Mouse (Mus musculus): ENCODE measurements around the gene Stxbp5l. TPM values are rescaled to one million over a fixed set of nuclear protein-coding genes. Genes with fewer than 3 reads are reported as not detected.
"Not testable (repeated sequence)": the region's sequence is repeated elsewhere in the genome, so short reads cannot be mapped to it uniquely, and the experiment has no call there.

The Stxbp5l gene
- polyA plus RNA-seq, 1 experiment from 2014 or later, result 0.24 TPM

DNA sequence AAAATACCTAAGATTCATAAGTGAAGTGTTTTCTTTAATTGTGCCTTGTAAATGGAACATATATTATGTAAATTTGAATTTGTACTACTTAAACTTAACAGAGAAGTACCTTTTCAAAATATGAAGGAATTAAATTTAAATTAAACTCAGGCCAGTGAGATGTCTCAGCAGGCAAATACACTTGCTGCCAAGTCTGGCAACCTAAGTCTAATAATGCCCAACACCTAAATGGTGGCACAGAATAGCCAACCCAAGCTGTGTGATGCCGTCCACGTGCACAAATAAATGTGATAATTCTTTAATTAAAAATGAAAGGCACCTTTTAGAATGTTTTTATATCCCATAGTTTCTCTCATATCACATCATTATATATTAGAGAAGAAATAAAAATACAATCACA, 20.8 kb downstream of the Stxbp5l start:
- ATAC-seq (ENCODE audit: insufficient read depth), result no peak
- WGBS, result 85% methylated on average over 2 of the region's 2 CpGs
- Histone ChIP-seq H3K4me2 (no peak overlapping the region), H3K27me3 (ENCODE audit: insufficient read depth, low read length) (no peaks in the 10 kb centered on the region), H3K4me3 (ENCODE audit: low read depth, low read length) (no peak overlapping the region), H3K9ac (no peak overlapping the region), H3K36me3 (ENCODE audit: insufficient read depth) (no peaks in the 10 kb centered on the region), H3K27ac (ENCODE audit: low read depth) (no peak overlapping the region), H3K4me1 (ENCODE audit: insufficient read depth) (no peaks in the 10 kb centered on the region), H3K9me3 (ENCODE audit: low read depth, low read length) (no peaks in the 10 kb centered on the region)
- DNase-seq, result no peak
- no peak for TF ChIP-seq CTCF (IDR thresholded peaks at IDR 0.05; ENCODE audit: low read depth)

GRCm38 (mm10) chr16:37355621-37356020, 29.1 kb downstream of the Stxbp5l start:
- H3K9ac ChIP-seq, result no peak overlapping the region
- DNase-seq (no peak), ATAC-seq (ENCODE audit: insufficient read depth) (no peak)
- no peaks in the 10 kb centered on the region for H3K4me1 ChIP-seq (ENCODE audit: insufficient read depth)
- H3K27ac ChIP-seq (ENCODE audit: low read depth), result no peak overlapping the region
- H3K4me2 ChIP-seq, result no peak overlapping the region
- H3K36me3 ChIP-seq (ENCODE audit: insufficient read depth), result no peaks in the 10 kb centered on the region
- no peaks in the 10 kb centered on the region for H3K27me3 ChIP-seq (ENCODE audit: insufficient read depth, low read length)
- H3K9me3 ChIP-seq (ENCODE audit: low read depth, low read length), result no peaks in the 10 kb centered on the region
- WGBS, result 84% methylated on average over 3 of the region's 3 CpGs
- TF ChIP-seq CTCF (IDR thresholded peaks at IDR 0.05; ENCODE audit: low read depth), result no peak
- no peak overlapping the region for H3K4me3 ChIP-seq (ENCODE audit: low read depth, low read length)

GRCm38 (mm10) chr16:37347092-37347491, 37.7 kb downstream of the Stxbp5l start:
- no peaks in the 10 kb centered on the region for H3K27me3 ChIP-seq (ENCODE audit: insufficient read depth, low read length)
- no peak for ATAC-seq (ENCODE audit: insufficient read depth)
- no peak overlapping the region for H3K9ac ChIP-seq
- DNase-seq, result peak; percentile 46
- H3K36me3 ChIP-seq (ENCODE audit: insufficient read depth), result no peaks in the 10 kb centered on the region
- no peak overlapping the region for H3K27ac ChIP-seq (ENCODE audit: low read depth)
- H3K9me3 ChIP-seq (ENCODE audit: low read depth, low read length), result no peaks in the 10 kb centered on the region
- no peaks in the 10 kb centered on the region for H3K4me1 ChIP-seq (ENCODE audit: insufficient read depth)
- peak; percentile 30; the same call in 1 of the 2 replicates for TF ChIP-seq CTCF (IDR thresholded peaks at IDR 0.05; ENCODE audit: low read depth)
- H3K4me3 ChIP-seq (ENCODE audit: low read depth, low read length), result no peak overlapping the region
- no peak overlapping the region for H3K4me2 ChIP-seq
- WGBS, result 4% methylated on average over 3 of the region's 3 CpGs

DNA sequence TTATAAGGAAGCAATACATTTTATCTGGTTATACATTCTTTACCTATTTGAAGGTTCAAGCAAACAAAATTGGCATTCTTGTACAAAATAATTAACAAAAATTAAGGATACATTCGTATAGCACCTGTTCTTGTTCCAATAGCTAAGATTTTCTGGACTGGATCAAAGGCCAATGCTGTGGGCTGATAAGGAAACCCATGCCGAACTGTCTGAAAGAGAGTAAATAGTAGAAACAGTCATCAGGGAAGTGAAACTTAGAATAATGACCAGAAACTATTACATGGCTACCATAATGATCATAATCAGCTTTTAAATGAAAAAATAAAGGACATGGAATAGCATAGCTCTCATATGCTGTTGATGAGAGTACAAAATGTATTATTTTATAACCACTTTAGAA, 39.8 kb downstream of the Stxbp5l start:
- WGBS, result 28% methylated on average over 2 of the region's 2 CpGs
- Histone ChIP-seq H3K4me3 (ENCODE audit: low read depth, low read length) (no peak overlapping the region), H3K4me1 (ENCODE audit: insufficient read depth) (no peaks in the 10 kb centered on the region), H3K27me3 (ENCODE audit: insufficient read depth, low read length) (no peaks in the 10 kb centered on the region), H3K27ac (ENCODE audit: low read depth) (no peak overlapping the region), H3K36me3 (ENCODE audit: insufficient read depth) (no peaks in the 10 kb centered on the region), H3K9me3 (ENCODE audit: low read depth, low read length) (no peaks in the 10 kb centered on the region), H3K4me2 (no peak overlapping the region), H3K9ac (no peak overlapping the region)
- ATAC-seq (ENCODE audit: insufficient read depth) (no peak), DNase-seq (no peak)
- TF ChIP-seq CTCF (IDR thresholded peaks at IDR 0.05; ENCODE audit: low read depth), result no peak

- not testable (repeated sequence) for H3K36me3 ChIP-seq (ENCODE audit: insufficient read depth); H3K27ac ChIP-seq (ENCODE audit: low read depth); H3K4me1 ChIP-seq (ENCODE audit: insufficient read depth); H3K4me3 ChIP-seq (ENCODE audit: low read depth, low read length); DNase-seq; H3K27me3 ChIP-seq (ENCODE audit: insufficient read depth, low read length); ATAC-seq (ENCODE audit: insufficient read depth); H3K4me2 ChIP-seq; H3K9ac ChIP-seq; H3K9me3 ChIP-seq (ENCODE audit: low read depth, low read length)
These were observed 43.3 kb downstream of the Stxbp5l start for GRCm38 (mm10) chr16:37341446-37341845.

DNA sequence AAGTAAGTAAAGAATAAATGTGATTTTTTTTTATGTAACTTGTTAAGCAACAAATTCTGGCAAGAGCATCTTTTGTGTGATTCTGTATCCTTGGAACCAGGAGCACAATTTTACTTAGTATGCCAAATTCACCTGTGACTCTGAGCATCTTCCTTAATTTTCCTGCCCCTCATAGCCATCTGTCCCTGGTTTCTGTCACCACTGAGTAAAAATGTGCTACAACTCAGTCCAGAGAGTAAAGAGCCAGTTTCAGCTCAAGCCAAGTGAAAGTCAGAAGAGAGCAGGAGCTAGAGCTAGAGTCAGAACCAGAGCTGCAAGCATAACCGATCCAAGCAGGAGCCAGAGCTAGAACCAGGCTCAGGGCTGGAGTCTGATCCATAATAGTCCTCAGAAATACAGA, 46.6 kb downstream of the Stxbp5l start:
- Histone ChIP-seq H3K27me3 (ENCODE audit: insufficient read depth, low read length) (no peaks in the 10 kb centered on the region), H3K4me1 (ENCODE audit: insufficient read depth) (no peaks in the 10 kb centered on the region), H3K4me2 (no peak overlapping the region), H3K9me3 (ENCODE audit: low read depth, low read length) (no peaks in the 10 kb centered on the region), H3K9ac (no peak overlapping the region), H3K4me3 (ENCODE audit: low read depth, low read length) (no peak overlapping the region), H3K36me3 (ENCODE audit: insufficient read depth) (no peaks in the 10 kb centered on the region), H3K27ac (ENCODE audit: low read depth) (no peak overlapping the region)
- 89% methylated on average over 1 of the region's 1 CpGs for WGBS
- DNase-seq (no peak), ATAC-seq (ENCODE audit: insufficient read depth) (no peak)
- no peak for TF ChIP-seq CTCF (IDR thresholded peaks at IDR 0.05; ENCODE audit: low read depth)

DNA sequence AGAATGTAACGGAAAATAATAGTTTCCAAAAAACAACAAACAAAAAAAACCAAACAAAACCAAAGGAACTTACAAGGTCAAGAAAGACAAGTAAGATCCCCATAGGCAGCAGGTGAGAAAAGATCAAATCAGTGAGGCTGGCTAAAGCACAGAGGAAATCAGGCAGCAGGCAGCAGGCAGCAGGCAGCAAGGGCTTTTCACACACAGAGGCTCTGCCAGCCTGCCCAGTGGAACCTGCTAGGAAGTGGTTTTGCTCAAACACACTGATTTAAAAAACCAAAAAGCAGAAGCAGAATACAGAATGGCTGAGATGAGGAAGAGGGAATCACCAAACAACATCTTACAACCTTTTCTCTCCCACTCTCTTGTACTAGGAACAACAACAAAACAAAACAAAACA, 47.2 kb downstream of the Stxbp5l start:
- H3K4me1 ChIP-seq (ENCODE audit: insufficient read depth), result no peaks in the 10 kb centered on the region
- H3K4me3 ChIP-seq (ENCODE audit: low read depth, low read length), result no peak overlapping the region
- ATAC-seq (ENCODE audit: insufficient read depth) (no peak), DNase-seq (peak; percentile 16)
- TF ChIP-seq CTCF (IDR thresholded peaks at IDR 0.05; ENCODE audit: low read depth), result no peak
- no peaks in the 10 kb centered on the region for H3K9me3 ChIP-seq (ENCODE audit: low read depth, low read length)
- WGBS, result 67% methylated on average over 1 of the region's 1 CpGs
- H3K27me3 ChIP-seq (ENCODE audit: insufficient read depth, low read length), result no peaks in the 10 kb centered on the region
- no peak overlapping the region for H3K4me2 ChIP-seq
- no peak overlapping the region for H3K9ac ChIP-seq
- no peaks in the 10 kb centered on the region for H3K36me3 ChIP-seq (ENCODE audit: insufficient read depth)
- no peak overlapping the region; the same call in 1 of the 2 replicates for H3K27ac ChIP-seq (ENCODE audit: low read depth)

DNA sequence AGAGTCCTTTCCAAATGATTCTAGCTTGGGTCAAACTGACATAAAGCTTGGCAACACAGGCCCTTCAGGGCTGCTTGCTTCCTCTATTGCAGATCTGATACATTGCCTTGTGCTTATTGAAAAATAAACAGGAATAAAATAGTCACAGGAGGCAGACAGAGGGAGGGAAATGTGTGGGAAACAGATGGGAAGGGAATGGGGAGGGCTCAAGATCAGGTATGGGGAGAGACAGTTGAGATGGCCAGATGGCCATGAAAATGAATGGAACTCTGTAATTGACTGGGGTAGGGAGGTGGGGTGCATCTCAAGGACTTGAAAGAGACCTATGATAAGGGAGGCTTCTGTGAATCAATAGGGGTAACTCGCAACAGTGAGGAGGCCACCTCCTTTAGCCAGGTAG, 80.3 kb downstream of the Stxbp5l start:
- DNase-seq (no peak), ATAC-seq (ENCODE audit: insufficient read depth) (no peak)
- TF ChIP-seq CTCF (IDR thresholded peaks at IDR 0.05; ENCODE audit: low read depth), result no peak
- Histone ChIP-seq H3K4me3 (ENCODE audit: low read depth, low read length) (no peak overlapping the region), H3K9me3 (ENCODE audit: low read depth, low read length) (no peaks in the 10 kb centered on the region), H3K36me3 (ENCODE audit: insufficient read depth) (no peaks in the 10 kb centered on the region), H3K27me3 (ENCODE audit: insufficient read depth, low read length) (no peaks in the 10 kb centered on the region), H3K4me2 (no peak overlapping the region), H3K4me1 (ENCODE audit: insufficient read depth) (no peaks in the 10 kb centered on the region), H3K9ac (no peak overlapping the region), H3K27ac (ENCODE audit: low read depth) (no peak overlapping the region)
- WGBS, result 95% methylated on average over 1 of the region's 1 CpGs

All from lung, embryonic 14.5 days (tissue).